ENCODE assay signal across 9 mouse cellular contexts in genomic region chr14:30878958-30879571, GRCm38 (mm10). TPM values are rescaled to one million over a fixed set of nuclear protein-coding genes. Genes with fewer than 3 reads are reported as not detected.
DNase-seq lines count a peak whose midpoint lies in the region; ATAC-seq and TF ChIP-seq lines count a peak whose summit lies in the region.
"Had no signal": no experiment of that assay in that cellular context is flagged by ENCODE, and none has a peak within 500 bp of the region (broad histone marks: within the 10 kb centered on the region; RNA-seq: fewer than 3 reads in every experiment).

Mustn1 (plus strand) TSS chr14:30879200.

- peak within 1 kb of the TSS; percentile 41 for H3K4me3 ChIP-seq in E14TG2a.4 (replicated peaks; ENCODE audit: low read length)
- H3K4me3 ChIP-seq in midbrain, postnatal 0 days (ENCODE audit: low read depth, low read length), result no peak within 1 kb of the TSS
- H3K4me3 ChIP-seq: liver, embryonic 13.5 days had no signal

- H3K9ac ChIP-seq in midbrain, postnatal 0 days (replicated peaks; ENCODE audit: low read length, poor library complexity, severe bottlenecking), result no peak within 1 kb of the TSS
- H3K9ac ChIP-seq: liver, embryonic 13.5 days had no signal

- no peak within 1 kb of the TSS for H3K4me2 ChIP-seq in midbrain, postnatal 0 days (ENCODE audit: low read depth, low read length, poor library complexity, severe bottlenecking)
- H3K4me2 ChIP-seq: liver, embryonic 13.5 days had no signal

- no peaks in the 10 kb centered on the region for H3K9me3 ChIP-seq in E14TG2a.4 (ENCODE audit: low read length)
- no peaks in the 10 kb centered on the region for H3K9me3 ChIP-seq in midbrain, postnatal 0 days (ENCODE audit: low read length)
- H3K9me3 ChIP-seq: liver, embryonic 13.5 days had no signal

- H3K27ac ChIP-seq in midbrain, postnatal 0 days (ENCODE audit: low read depth, low read length), result no peak within 1 kb of the TSS
- H3K27ac ChIP-seq: liver, embryonic 13.5 days had no signal

- peaks cover 42% of the 10 kb centered on the region for H3K4me1 ChIP-seq in E14TG2a.4 (replicated peaks; ENCODE audit: low read depth, low read length)
- H3K4me1 ChIP-seq in midbrain, postnatal 0 days (ENCODE audit: insufficient read depth, low read length), result no peaks in the 10 kb centered on the region

- DNase-seq in 3134 (ENCODE audit: extremely low read depth, insufficient read length, low spot score), result peak; percentile 59
- DNase-seq in heart, adult 18-20 months, result peak; percentile 72 to 86
- peak; percentile 22 to 24 for DNase-seq in kidney, postnatal 36 days
- DNase-seq in right cerebral cortex, postnatal 4 days, result peak; percentile 14
- no peak for DNase-seq in embryo, embryonic 10 days (ENCODE audit: low spot score)
- DNase-seq in midbrain, postnatal 0 days (ENCODE audit: low spot score), result no peak
- DNase-seq: liver, embryonic 13.5 days had no signal

- TF ChIP-seq CTCF in E14TG2a.4 (conservative IDR thresholded peaks at IDR 0.05; ENCODE audit: low read length), result no peak
- no peak for TF ChIP-seq CTCF in midbrain, postnatal 0 days (IDR thresholded peaks at IDR 0.05)

- H3K36me3 ChIP-seq in E14TG2a.4 (ENCODE audit: insufficient read depth, low read length), result peaks cover 14% of the 10 kb centered on the region
- peaks cover 10% of the 10 kb centered on the region; the same call in 1 of the 2 replicates for H3K36me3 ChIP-seq in midbrain, postnatal 0 days (ENCODE audit: insufficient read depth, low read length)

- H3K27me3 ChIP-seq in E14TG2a.4 (ENCODE audit: insufficient read depth, low read length), result no peaks in the 10 kb centered on the region; the same call in 1 of the 2 replicates
- H3K27me3 ChIP-seq in midbrain, postnatal 0 days (ENCODE audit: insufficient read depth, low read length), result no peaks in the 10 kb centered on the region
- H3K27me3 ChIP-seq: liver, embryonic 13.5 days had no signal

- WGBS in midbrain, postnatal 0 days, result 72% methylated on average over 11 of the region's 11 CpGs

- no peak for ATAC-seq in midbrain, postnatal 0 days (ENCODE audit: low FRiP score)
- no peak for ATAC-seq in megakaryocyte-erythroid progenitor cell, adult 5-6 weeks (replicated peaks; ENCODE audit: low FRiP score, low TSS enrichment, poor library complexity, severe bottlenecking)

RNA-seq across cellular contexts. Expression of gene Mustn1, which starts in this region (rescaled TPM):
- total RNA-seq in heart, adult 18-20 months (2021), result 10 to 100 TPM; 12.5 to 14.4 TPM
- total RNA-seq in midbrain, postnatal 0 days (2014; rRNA removed), result 0.19 and 1.0 TPM in 2 replicates
- polyA plus RNA-seq in midbrain, postnatal 0 days (2015; fragmentation: Nextera tagmentation; extraction: Ambion mirVana), result 1.0 and 2.0 TPM in 2 replicates
- 0.52 and 1.4 TPM in 2 replicates for total RNA-seq in megakaryocyte-erythroid progenitor cell, adult 5-6 weeks (2014; fragmentation: Nextera tagmentation)
- 1.2 TPM in 1 of 2 replicates, not detected in the other for total RNA-seq in megakaryocyte-erythroid progenitor cell, adult 5-6 weeks (2017)

Comparison
In these comparisons a context has a peak if more than half of its experiments do, and no peak if none do; other contexts are left out.
1. DNase-seq: peak in 3134 (single experiment), heart, adult 18-20 months (2 of 2), kidney, postnatal 36 days (2 of 2) and right cerebral cortex, postnatal 4 days (single experiment); none in embryo, embryonic 10 days (single experiment) and midbrain, postnatal 0 days (single experiment).